Mouse (Mus musculus) kidney, adult 8-10 months (tissue): ENCODE results near the gene Kcp.

ENCODE experiments used
- DNase-seq, 2 experiments: peaks; one replicate each; pipeline ENCODE4 v3.0.0; 2022

Kcp gene

DNA sequence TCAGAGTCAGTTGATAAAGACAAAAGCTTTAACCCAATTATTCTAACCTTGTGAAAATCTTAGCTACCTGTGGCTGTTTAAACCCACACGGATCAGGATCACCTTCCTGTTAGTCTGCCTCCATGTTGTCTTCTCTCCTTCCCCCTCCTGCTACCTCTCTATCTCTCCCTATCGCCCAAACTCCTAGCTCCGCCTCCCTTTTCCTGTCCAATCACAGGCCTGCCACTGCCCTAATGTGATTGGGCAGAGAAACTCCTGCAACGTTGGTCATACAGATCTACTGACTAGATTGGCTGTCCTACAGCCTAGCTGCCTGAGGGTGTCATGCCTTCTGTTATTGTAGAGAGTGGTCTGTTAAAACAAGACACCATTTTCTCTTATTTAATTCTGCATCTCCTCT, 57.9 kb downstream of the Kcp start:
- no peak for DNase-seq

DNA sequence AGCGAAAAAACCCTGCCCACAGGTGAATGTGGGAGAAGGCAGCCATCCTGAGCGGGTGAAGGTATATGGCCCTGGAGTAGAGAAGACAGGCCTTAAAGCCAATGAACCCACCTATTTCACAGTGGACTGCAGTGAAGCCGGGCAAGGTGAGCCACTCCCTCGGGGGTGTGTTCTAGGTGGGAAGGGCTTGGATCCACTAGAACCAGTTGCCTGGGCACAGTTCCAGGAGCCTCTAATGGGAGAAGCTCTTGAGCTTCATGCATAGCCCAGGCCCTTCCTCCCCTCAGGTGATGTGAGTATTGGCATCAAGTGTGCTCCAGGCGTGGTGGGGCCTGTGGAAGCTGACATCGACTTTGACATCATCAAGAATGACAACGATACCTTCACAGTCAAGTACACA, 62.4 kb downstream of the Kcp start:
- DNase-seq, result no peak

GRCm38 (mm10) chr6:29444773-29445172, 63.0 kb downstream of the Kcp start:
- peak in 1 of 2 experiments; percentile 51 for DNase-seq

DNA sequence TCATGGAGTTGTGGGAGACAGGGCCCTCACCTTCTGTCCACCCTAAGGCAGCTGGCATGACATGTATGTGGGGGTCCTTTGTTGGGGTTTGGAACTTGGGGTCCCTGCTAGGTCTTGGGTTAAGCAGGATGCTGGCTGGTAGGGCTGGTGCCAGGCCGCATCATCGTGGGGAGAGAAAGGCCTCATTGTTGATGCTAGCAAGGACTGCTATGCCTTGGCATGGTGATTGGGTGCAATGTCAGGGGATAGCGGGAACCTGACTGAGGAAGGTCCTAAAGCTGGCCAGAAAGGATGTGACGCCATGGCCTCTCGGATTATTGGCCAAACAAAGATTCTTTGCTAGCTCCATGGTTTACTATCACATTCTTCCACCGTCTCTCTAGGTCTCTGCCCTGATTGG, 68.0 kb downstream of the Kcp start:
- no peak for DNase-seq

- no peak for DNase-seq
Measured at GRCm38 (mm10) chr6:29439251-29439650, 68.5 kb downstream of the Kcp start.

DNA sequence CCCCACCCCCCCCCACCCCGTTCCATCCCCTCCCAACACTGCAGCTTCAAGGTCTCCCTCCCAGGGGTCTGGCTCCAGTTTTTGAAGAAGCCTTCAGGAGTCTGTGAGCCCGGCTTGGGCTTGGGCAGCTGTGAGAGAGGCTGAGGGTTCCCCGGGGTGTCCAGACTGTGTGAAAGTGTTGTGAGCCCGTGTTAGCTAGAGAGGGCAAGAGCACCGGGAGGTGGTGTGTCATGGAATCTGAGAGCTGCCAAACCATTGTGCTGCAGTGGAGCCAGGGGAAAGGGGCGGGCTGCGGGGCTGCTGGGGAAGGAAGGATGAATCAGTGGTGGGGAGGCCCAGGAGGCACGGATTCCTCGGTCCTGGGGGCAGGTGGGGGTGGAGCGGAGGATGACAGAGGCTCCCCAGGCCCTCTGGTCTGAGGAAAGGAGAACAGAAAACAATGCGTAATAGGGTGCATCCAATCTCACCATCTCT, 71.3 kb downstream of the Kcp start:
- no peak for DNase-seq

- no peak for DNase-seq
Measured at GRCm38 (mm10) chr6:29435940-29436451, 71.8 kb downstream of the Kcp start.

- no peak for DNase-seq
Measured at GRCm38 (mm10) chr6:29434911-29435691, 72.7 kb downstream of the Kcp start.

- no peak for DNase-seq
Measured at GRCm38 (mm10) chr6:29433804-29434795, 73.7 kb downstream of the Kcp start.

DNA sequence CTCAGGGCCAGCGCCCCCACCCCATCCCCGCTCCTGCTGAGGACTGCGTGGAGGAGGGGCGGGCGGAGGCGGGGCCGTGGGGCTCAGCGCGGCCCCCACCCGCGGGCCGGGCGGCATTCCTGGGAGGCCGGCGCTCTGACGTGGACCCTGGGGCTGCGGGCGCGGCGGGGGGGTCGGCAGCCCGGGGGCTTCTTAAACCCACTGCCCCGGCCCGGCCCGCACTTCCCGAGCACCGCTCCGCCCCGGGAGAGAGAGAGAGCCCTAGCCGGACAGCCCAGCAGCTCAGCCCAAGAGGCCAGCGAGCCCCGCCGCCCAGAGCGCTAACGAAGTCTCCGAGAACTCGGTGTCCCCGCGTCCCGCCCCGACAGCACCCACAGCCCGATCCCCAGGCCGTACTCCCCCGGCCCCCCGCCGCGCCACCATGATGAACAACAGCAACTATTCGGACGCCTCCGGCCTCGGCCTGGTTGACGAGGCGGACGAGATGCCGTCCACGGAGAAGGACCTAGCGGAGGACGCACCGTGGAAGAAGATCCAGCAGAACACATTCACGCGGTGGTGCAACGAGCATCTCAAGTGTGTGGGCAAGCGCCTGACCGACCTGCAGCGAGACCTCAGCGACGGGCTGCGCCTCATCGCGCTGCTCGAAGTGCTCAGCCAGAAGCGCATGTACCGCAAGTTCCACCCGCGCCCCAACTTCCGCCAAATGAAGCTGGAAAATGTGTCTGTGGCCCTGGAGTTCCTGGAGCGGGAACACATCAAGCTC, 74.5 kb downstream of the Kcp start, which contains the start of gene Flnc:
Flnc (plus strand) TSS at position 219 of the 766 bp plus-strand sequence.
- DNase-seq, result no peak

- DNase-seq, result no peak
Measured at GRCm38 (mm10) chr6:29432676-29433037, 75.1 kb downstream of the Kcp start.

DNA sequence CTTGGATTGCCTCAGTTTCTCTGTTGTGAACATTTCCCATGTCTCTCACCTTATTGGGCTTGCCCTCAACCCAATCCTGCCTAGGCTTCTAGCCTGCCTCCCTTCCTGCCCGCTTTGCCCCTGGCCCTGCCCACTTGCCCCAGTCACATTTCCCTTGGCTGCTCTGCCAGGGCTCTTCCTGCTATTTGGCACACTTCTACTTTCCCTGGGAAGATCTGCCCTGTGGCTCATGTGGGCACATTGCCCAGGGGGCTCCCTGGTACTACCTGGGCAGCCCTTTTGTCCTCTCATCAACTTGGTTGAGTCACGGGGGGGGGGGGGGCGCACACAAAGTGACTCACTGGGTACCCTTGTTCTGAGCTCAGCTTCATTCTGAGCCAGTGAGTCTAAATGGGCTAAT, 75.6 kb downstream of the Kcp start:
- no peak for DNase-seq

DNA sequence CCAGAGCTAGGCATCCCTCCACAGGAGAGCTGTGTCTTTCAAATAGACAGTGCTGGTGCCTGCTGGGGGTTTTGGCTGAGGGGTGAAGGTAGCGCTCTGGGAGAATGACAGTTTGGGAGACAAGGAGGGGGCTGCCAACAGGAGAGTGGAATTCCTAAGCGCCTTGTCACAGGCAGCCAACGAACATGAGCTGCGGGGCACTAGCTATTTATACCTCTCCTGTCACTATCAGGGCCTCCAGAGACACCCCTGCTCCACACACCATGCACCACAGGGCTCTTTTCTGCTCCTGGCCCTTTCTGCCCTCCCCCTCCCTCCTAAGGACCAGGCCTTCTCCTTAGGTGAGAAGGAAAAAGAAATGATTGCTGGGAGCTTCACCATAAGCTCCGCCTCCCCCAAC, 76.3 kb downstream of the Kcp start:
- DNase-seq, result no peak

GRCm38 (mm10) chr6:29430681-29431420, 76.9 kb downstream of the Kcp start:
- no peak for DNase-seq

DNA sequence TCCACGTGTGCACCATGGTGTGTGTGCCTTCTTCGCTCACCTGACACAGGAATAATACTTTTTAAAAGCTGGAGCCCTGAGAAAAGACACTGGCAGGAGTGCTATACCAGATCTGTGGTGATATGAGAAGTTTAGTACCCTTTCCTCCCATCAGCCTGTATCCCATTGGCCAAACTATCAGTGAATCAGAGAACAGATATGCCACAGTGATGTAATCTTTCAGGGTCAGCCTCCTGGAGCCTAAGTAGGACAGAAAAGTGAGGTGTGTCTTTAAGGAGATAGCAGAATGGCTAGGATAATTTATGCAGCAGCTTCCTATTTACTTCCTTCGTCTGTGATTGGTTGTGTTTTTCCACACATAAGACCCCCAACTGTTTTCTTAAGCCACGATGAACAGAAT, 79.6 kb downstream of the Kcp start:
- DNase-seq, result no peak

GRCm38 (mm10) chr6:29426331-29426730, 81.4 kb downstream of the Kcp start:
- DNase-seq, result no peak

GRCm38 (mm10) chr6:29425118-29425517, 82.6 kb downstream of the Kcp start:
- DNase-seq, result no peak
